Mouse (Mus musculus) ES-CJ7 (cell line): ENCODE results near the gene Tap2.
A peak's percentile ranks its signal among the peaks of the same experiment; 100 is the strongest.
"Not testable (repeated sequence)": the region's sequence is repeated elsewhere in the genome, so short reads cannot be mapped to it uniquely, and the experiment has no call there.

Experiments used
- DNase-seq: peaks from one replicate; pipeline ENCODE4 v3.0.0; 2011; ENCODE audit warnings: low read depth, low spot score

Gene Tap2

DNA sequence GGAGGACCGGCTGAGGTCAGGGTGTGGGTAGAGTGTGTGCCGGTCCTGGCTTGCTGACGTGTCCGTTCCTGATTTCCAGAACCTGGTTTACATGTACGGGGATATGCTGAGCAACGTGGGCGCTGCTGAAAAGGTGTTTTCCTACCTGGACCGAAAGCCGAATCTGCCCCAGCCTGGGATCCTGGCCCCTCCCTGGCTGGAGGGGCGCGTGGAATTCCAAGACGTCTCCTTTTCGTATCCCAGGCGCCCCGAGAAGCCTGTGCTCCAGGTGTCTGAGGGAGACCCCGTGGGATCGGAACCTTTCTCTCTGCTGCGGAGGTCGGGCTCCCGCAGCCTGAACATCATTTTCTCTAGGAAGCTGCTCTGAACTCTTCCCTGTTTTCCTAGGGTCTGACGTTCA lies 10.6 kb downstream of the Tap2 start:
- no peak for DNase-seq

DNA sequence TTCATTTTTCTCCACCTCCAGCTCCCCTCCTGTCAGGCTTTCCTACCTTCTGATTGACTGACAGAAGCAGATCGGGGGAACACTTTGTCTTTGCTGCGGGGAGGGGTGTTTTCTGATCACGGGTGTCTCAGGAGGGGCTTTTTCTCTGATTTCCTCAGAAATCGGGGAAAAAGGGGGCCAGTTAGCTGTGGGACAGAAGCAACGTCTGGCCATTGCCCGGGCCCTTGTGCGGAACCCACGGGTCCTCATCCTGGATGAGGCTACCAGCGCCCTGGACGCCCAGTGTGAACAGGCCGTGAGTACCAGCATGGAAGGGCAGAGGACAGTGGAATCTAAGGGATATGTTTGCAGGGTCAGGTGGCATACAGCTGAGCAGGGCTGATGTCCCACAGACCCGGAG lies 11.8 kb downstream of the Tap2 start:
- no peak for DNase-seq

DNA sequence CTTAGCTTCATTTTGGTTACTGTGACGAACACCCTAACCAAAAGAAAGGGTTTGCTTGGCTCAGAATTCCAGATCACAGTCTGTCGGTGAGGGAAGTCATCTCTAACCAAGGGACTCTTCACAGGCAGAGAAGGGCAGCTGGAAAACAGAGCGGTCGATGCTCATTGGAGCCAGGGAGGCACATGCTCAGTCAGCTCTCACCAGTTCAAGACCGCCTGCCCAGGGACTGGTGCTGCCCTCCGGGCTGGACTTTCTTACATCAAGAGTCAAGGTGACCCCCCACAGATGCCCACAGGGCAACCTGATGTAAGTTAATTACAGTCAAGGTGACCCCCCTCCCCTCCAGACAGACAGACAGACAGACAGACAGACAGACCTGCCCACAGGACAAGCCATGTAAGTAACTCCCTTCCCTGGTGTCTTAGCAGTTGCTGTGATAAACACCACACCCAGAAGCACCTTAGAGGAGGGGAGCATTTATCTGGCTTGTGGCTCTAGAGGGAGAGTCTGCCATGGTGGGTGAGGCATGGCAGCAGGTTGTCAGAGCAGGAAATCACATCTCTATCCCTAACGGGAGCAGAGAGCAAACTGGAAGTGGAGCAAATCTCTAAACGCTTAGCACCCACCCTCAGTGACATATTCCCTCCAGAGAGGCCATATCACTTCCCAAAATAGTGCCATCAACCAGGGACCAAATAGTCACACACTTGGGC lies 14.0 kb downstream of the Tap2 start:
- no peak for DNase-seq

DNA sequence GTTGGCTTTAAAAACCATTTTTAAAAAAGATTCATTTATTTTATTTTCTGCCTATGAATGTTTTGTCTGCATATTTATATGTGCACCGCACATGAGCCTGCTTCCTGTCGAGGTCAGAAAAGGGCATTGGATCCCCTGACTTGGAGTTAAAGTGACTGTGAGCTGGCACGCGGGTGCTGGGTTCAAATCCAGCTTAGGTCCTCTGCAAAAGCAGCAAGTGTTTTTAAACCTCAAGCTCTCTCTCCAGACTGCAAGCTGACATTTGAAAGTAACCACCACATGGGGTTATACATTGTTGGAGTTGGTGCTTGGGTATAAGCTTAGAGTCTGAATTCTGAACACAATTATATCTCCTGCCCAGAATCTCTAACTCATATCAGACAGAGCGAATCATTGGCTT lies 14.7 kb downstream of the Tap2 start:
- no peak for DNase-seq

GRCm38 (mm10) chr17:34218675-34219074 lies 15.3 kb downstream of the Tap2 start:
- no peak for DNase-seq

DNA sequence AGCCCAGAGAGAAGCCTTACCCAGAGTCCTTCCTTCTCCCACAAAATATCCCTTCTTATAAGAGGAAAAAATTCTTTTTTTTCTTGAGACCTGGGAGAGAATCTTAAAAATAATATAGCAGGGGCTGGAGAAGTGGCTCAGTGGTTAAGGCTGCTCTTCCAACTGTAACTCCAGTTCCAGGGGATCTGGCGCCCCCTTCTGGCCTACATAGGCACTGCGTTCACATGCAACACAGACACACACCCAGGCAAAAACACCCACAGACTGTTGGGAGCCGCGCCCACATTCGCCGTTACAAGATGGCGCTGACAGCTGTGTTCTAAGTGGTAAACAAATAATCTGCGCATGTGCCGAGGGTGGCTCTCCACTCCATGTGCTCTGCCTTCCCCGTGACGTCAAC lies 15.8 kb downstream of the Tap2 start:
- DNase-seq: not testable (repeated sequence)

DNA sequence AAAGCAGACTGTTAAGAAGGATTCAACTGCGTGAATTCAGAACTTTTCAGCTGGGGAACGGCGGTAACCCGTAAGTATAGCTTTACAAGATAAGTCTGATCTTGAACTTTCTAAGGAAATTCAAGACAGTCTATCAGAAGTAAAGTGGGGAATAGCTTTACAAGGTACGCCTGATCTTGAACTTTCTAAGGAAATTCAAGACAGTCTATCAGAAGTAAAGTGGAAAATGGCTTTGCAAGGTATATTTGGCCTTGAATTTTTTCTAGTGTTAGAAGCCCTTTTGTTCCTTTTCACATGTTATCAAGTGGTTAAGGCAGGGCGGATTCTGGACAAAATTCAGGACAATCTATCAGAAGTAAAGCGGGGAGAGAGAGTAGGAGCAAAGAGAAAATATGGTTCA lies 16.5 kb downstream of the Tap2 start:
- not testable (repeated sequence) for DNase-seq

- DNase-seq: not testable (repeated sequence)
Measured at GRCm38 (mm10) chr17:34220401-34220800, 17.1 kb downstream of the Tap2 start.

- no peak for DNase-seq
Measured at GRCm38 (mm10) chr17:34224816-34225215, 21.5 kb downstream of the Tap2 start.

DNA sequence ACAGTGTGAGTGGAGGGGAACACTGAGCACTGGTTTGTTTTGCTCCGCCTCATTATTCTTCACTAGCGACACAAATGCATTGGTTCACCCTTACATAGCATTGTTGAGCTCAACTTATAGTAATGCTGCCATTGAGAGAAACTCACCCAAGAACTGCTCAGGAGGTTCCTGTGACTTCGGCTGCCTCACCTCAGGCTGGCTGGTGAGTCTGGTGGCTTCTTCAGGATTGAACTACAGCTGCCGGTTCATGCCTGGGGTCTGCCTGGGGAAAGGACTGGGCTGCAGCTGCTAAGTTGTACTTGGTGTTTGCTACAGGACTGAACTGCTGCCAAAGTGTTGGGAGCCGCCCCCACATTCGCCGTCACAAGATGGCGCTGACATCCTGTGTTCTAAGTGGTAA lies 22.1 kb downstream of the Tap2 start:
- no peak for DNase-seq

- DNase-seq: not testable (repeated sequence)
Measured at GRCm38 (mm10) chr17:34225911-34226310, 22.6 kb downstream of the Tap2 start.

DNA sequence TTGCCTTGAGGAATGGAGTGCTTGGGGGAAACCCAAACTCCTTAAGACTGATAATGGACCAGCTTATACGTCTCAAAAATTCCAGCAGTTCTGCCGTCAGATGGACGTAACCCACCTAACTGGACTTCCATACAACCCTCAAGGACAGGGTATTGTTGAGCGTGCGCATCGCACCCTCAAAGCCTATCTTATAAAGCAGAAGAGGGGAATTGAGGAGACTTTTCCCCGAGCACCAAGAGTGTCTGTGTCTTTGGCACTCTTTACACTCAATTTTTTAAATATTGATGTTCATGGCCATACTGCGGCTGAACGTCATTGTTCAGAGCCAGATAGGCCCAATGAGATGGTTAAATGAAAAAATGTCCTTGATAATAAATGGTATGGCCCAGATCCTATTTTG lies 27.6 kb downstream of the Tap2 start:
- not testable (repeated sequence) for DNase-seq

GRCm38 (mm10) chr17:34232021-34232420 lies 28.7 kb downstream of the Tap2 start:
- DNase-seq: not testable (repeated sequence)

DNA sequence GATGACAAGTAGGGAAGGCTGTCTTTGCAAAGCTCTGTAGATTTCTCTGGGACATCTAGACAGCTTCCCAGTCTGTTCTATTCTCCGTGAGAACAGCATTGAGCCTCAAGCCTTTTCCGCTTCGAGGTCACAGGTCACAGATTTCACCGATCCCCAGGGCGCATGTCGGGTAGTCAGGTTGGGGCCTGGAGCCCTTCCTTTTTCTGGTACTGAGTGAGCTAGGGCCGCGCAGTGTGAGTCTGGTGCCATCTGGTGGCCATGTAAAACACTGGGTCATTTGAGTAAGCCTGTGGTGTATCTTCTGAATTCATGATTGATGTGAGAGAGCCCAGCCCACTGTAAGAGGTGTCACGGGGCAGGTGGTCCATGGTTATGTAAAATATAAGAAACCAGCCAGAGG lies 31.6 kb downstream of the Tap2 start:
- DNase-seq: peak; percentile 62

GRCm38 (mm10) chr17:34236691-34237090 lies 33.4 kb downstream of the Tap2 start:
- no peak for DNase-seq

- no peak for DNase-seq
Measured at GRCm38 (mm10) chr17:34237741-34238140, 34.4 kb downstream of the Tap2 start.

DNA sequence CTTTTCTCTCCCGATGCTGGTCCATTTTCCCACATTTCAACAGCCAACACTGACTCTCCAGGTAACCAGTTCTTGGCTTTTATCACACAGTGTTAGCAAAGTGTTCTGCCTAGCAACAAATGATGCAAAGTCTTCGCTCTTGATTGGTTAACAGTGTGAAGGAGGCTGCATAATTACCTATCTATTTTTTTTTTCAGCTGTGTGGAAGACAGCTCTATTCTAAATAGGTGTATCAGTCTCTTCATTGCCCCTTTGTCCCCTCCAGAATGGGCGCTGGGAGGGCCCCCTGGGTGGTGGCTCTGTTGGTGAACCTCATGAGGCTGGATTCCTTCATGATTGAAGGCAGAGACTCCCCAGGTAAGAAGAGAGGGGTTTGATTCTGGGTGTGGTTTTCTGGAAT lies 35.4 kb downstream of the Tap2 start, which contains the start of gene H2-Ob:
Gene H2-Ob (plus strand): TSS at position 198 of the 400 bp plus-strand sequence.
- DNase-seq: peak; percentile 15

DNA sequence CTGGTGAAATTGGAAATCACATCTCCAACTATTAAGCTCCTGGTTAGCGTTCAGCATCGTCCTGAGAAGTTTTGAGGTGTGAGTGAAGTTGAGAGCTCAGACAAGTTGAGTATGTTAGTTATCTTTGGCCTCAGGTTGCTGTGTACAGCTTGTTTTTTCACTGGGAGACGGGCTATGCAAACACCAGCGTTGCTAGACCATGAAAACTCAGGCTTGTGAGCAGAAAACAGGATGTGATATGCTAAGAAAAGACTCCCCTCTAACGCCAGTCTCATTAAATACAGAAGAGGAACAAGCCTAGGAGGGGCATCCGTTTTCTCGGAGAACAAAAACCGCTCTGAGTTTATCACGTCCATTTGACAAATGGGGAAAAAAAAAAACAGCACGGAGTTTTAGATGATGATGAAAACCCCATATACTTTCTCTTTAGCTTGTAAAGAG lies 36.3 kb downstream of the Tap2 start:
- no peak for DNase-seq

DNA sequence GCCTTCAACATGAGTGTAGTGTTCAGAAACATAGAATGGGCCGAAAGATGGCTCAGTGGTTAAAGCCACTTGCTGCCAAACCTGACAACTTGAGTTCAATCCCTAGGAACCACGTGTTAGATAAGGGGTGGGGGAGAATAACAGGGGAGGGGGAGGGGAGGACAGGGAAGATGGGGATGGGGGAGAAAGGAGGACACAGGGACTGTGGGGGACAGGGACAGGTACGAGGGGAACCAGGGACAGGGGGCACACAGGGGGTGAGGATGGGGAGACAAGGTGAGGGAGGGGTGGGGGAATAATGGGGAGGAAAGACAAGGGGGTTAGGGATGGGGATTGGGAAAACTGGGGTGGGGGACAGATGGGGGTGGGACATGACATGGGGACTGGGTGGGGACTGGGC lies 37.0 kb downstream of the Tap2 start:
- DNase-seq: no peak

DNA sequence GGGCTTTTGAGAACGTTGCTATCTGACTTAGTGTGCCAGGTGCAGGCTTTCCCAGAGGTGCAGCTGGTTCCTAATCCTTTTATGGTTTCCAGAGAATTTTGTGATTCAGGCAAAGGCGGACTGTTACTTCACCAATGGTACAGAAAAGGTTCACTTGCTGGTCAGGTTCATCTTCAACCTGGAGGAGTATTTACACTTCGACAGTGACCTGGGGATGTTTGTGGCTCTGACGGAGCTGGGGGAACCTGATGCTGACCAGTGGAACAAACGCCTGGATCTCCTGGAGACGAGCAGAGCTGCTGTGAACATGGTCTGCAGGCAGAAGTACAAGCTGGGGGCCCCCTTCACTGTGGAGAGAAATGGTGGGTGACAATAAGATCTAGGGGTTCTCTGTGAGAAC lies 37.6 kb downstream of the Tap2 start:
- DNase-seq: no peak

DNA sequence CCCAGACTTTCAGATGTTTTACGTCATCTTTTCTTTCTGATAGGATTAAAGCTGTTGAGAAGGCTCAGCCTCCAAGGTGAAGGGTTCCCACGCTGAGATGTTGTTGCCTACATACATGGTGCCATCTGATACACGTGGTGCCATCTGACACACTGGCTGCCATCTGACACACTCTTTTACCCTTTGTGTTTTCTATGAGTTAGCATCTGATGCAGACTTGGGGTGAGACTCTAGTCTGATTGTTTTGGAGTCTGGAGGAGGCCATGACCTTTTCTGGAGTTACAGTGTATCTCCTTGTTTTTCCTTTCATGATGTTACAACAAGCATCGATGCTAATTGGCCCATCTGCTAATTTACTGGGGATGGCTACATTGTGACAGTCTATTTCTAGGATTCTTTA lies 41.3 kb downstream of the Tap2 start:
- DNase-seq: no peak

DNA sequence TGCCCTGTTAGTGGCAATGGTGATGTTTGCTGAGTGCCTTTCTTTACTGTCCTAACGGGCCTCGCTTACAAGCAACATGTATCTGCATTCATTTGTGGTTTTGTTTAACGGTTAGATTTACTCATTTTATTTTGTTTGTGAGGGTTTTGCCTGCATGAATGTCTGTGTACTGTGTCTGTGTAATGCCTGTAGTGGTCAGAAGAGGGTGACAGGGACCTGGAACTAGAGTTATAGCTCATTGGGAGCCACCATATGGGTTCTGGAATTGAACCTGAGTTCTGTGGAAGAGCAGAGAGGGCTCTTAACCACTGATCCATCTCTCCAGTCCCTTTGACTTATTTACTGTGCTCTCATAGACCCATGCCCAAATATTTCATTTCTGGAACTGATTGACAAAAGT lies 43.7 kb downstream of the Tap2 start:
- DNase-seq: no peak

- no peak for DNase-seq
Measured at GRCm38 (mm10) chr17:34248764-34249163, 45.4 kb downstream of the Tap2 start.

- DNase-seq: no peak
Measured at GRCm38 (mm10) chr17:34249361-34249760, 46.0 kb downstream of the Tap2 start.
